Mouse (Mus musculus): ENCODE data around the gene Tmem72. TPM values are rescaled to one million over a fixed set of nuclear protein-coding genes. Genes with fewer than 3 reads are reported as not detected.
A peak's percentile ranks its signal among the peaks of the same experiment; 100 is the strongest.

The Tmem72 gene
- polyA plus RNA-seq, 1 experiment from 2014 or later: 0.06 TPM

DNA sequence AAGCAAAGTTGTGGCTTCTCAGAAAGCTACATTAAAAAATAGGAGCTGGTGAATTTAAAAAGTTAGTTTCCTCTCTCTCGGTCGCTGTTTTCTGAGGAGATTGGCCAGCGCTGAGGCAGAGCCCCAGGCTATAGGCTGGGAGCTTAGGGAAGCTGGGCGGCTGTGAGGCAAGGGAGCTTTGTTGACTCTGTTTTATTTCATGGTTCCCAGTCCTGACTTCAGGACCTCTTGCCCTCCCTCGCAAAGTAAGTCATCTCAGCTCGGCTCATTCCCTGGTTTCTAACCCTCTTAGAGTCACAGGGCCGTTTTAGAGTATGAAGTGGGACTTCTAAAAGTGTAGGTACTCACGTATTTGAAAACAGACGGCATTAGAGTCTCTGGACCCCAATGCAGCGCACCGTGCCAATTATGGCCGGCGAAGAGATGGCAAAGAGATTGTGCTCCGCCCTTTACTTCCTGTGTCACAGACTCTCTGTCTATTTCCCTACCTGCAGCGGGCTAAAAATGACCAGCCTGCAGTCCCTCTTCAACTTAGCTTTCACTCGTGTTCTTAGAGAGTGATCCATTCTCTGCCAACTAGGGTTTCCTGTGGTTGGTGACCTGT is 42.3 kb downstream of the Tmem72 start:
- H3K4me1 ChIP-seq: peaks cover 49% of the 10 kb centered on the region
- no peak for DNase-seq (ENCODE audit: low spot score)
- WGBS: 23% methylated on average over 16 of the region's 16 CpGs

DNA sequence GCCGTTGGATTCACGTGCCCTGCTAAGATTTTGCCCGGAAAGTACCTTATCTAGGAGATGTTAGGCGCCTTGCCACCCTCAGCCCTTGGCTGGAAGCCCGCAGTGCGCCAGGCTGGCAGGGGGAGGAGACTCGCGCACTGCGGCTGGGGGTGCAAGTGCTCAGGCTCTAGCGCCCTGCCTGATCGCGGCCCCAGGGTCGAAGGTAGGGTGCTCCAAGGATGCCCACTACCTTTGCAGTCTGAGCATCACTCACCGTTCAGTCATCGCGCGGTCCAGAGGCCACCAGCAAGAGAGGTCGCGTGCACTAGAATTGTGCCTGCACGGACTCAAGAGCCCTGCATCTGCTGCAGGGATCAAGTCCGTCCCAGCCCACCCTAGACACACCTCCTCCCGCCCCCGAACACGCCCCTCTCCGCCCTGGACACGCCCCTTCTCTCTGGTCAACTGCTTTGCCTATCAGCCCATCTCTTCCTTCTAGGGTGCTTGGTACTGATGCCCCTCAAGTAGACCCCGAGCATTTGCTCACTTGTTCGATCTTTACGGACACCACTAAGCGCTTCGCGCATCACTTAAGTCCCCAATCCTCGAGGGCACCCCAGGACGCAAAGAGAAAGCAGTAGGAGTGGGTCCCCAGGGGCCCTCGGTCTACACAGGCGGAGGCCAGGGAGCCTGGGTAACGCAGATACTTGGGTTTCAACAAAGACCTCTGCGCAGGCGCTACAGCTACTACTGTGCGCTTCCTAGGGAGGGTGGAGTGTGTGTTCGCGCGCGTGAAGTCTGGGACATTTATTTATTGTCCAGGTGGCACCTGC is 43.0 kb downstream of the Tmem72 start, which contains the start of gene Rassf4:
Gene Rassf4 (minus strand): TSS at position 482 of the 812 bp plus-strand sequence.
- Histone ChIP-seq H3K36me3 (no peaks in the 10 kb centered on the region), H3K9me3 (replicated peaks) (no peaks in the 10 kb centered on the region), H3K4me1 (peaks cover 55% of the 10 kb centered on the region), H3K4me3 (peak within 1 kb of the TSS; percentile 55), H3K27ac (peak within 1 kb of the TSS; percentile 71), H3K27me3 (ENCODE audit: low read depth, poor library complexity, severe bottlenecking) (peaks cover 50% of the 10 kb centered on the region)
- WGBS: under 1% methylated on average over 44 of the region's 44 CpGs
- DNase-seq (ENCODE audit: low spot score): peak; percentile 93

More for the DNA sequence above, 42.3 kb downstream of the Tmem72 start:
- H3K27me3 ChIP-seq (ENCODE audit: low read depth, poor library complexity, severe bottlenecking): peaks cover 46% of the 10 kb centered on the region
- peak overlapping the region; percentile 55 for H3K4me3 ChIP-seq
- peak overlapping the region; percentile 71 for H3K27ac ChIP-seq
- H3K9me3 ChIP-seq (replicated peaks): no peaks in the 10 kb centered on the region
- no peaks in the 10 kb centered on the region for H3K36me3 ChIP-seq

DNA sequence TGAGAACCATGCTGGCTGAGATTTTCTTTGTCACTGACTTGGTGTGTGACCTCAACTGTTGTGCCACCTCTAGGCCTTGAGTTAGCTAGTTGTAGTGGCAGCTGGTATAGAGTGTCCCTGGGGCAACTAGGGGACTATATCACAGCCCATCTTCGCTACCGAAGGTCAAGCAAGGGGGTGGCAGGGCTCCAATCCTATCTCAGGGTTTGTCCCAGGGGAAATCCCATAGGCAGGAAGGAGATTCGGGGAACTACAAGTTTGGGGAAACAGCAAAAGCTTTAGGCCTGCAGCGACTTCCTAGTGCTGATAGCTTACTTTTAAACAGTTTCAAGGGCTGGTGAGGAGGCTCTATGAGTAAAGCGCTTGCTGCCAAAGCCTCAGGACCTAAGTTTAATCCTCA is 44.4 kb downstream of the Tmem72 start:
- Histone ChIP-seq H3K4me1 (peaks cover 59% of the 10 kb centered on the region), H3K4me3 (no peak overlapping the region), H3K9me3 (replicated peaks) (no peaks in the 10 kb centered on the region), H3K36me3 (no peaks in the 10 kb centered on the region), H3K27ac (no peak overlapping the region), H3K27me3 (ENCODE audit: low read depth, poor library complexity, severe bottlenecking) (peaks cover 50% of the 10 kb centered on the region)
- no peak for DNase-seq (ENCODE audit: low spot score)
- WGBS: 81% methylated on average over 5 of the region's 5 CpGs

DNA sequence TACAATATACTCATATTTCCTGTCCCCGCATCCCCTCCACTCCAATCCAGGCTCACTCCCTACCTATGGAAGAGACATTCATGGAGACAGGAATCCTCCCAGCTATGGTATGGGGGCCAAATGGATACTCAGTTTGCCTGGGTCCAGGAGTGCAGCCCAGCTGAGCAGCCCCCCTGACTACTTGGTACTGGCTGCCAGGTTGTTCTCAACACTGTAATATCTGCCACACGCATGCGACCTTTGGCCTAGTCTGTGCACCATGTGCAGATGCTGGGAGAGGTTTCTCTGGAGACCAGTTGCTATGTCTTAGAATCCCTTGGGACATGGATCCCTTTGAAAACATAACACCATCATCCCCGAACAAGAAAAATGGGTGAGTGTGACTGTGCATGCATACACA is 44.9 kb downstream of the Tmem72 start:
- no peak overlapping the region for H3K27ac ChIP-seq
- WGBS: 88% methylated on average over 4 of the region's 4 CpGs
- peaks cover 57% of the 10 kb centered on the region for H3K4me1 ChIP-seq
- no peaks in the 10 kb centered on the region for H3K36me3 ChIP-seq
- DNase-seq (ENCODE audit: low spot score): no peak
- H3K27me3 ChIP-seq (ENCODE audit: low read depth, poor library complexity, severe bottlenecking): peaks cover 50% of the 10 kb centered on the region
- no peaks in the 10 kb centered on the region for H3K9me3 ChIP-seq (replicated peaks)
- no peak overlapping the region for H3K4me3 ChIP-seq

DNA sequence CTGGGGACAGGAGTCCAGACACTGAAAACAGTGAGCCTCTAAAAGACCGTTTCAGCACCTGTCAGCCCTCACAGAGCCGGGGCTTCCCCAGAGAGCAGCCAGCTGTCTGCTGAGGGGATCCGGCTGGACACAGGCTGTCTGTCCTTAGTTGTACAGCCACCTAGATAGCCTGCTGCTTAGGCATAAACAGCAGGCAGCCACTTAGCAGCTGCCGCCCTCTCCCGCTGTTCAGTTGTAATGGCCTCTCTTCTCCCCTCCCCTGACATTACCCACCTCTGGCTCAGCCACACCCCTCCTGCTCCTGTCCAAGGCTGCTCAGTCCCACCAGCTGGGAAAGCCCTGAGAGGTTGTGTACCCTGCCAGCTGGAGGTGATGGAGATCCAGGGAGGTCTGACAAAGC is 45.7 kb downstream of the Tmem72 start:
- 5% methylated on average over 5 of the region's 5 CpGs for WGBS
- H3K4me3 ChIP-seq: no peak overlapping the region
- no peak overlapping the region for H3K27ac ChIP-seq
- DNase-seq (ENCODE audit: low spot score): peak; percentile 38
- peaks cover 50% of the 10 kb centered on the region for H3K27me3 ChIP-seq (ENCODE audit: low read depth, poor library complexity, severe bottlenecking)
- H3K9me3 ChIP-seq (replicated peaks): no peaks in the 10 kb centered on the region
- H3K4me1 ChIP-seq: peaks cover 53% of the 10 kb centered on the region
- no peaks in the 10 kb centered on the region for H3K36me3 ChIP-seq

DNA sequence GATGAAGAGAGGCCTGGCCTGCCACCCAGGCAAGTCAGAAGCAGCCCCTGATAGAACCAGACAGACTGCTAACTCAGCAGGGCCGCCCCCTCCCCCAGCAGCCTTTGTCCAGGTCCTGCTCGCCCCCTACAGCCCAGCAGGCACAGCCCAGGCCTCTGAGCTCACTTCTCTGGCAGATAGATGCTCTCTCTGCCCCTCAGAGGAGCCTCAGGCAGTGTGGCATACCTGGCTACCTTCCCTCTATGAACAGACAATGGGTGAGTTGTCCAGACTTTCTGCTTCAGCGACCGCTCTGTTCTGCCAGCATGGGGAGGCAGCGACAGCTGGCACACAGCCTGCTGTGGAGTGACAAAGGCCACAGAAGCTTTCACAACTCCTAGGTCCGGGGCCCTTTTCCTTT is 46.6 kb downstream of the Tmem72 start:
- H3K27me3 ChIP-seq (ENCODE audit: low read depth, poor library complexity, severe bottlenecking): peaks cover 48% of the 10 kb centered on the region
- H3K9me3 ChIP-seq (replicated peaks): no peaks in the 10 kb centered on the region
- 42% methylated on average over 6 of the region's 6 CpGs for WGBS
- H3K36me3 ChIP-seq: no peaks in the 10 kb centered on the region
- H3K4me3 ChIP-seq: no peak overlapping the region
- peaks cover 53% of the 10 kb centered on the region for H3K4me1 ChIP-seq
- H3K27ac ChIP-seq: no peak overlapping the region
- no peak for DNase-seq (ENCODE audit: low spot score)

DNA sequence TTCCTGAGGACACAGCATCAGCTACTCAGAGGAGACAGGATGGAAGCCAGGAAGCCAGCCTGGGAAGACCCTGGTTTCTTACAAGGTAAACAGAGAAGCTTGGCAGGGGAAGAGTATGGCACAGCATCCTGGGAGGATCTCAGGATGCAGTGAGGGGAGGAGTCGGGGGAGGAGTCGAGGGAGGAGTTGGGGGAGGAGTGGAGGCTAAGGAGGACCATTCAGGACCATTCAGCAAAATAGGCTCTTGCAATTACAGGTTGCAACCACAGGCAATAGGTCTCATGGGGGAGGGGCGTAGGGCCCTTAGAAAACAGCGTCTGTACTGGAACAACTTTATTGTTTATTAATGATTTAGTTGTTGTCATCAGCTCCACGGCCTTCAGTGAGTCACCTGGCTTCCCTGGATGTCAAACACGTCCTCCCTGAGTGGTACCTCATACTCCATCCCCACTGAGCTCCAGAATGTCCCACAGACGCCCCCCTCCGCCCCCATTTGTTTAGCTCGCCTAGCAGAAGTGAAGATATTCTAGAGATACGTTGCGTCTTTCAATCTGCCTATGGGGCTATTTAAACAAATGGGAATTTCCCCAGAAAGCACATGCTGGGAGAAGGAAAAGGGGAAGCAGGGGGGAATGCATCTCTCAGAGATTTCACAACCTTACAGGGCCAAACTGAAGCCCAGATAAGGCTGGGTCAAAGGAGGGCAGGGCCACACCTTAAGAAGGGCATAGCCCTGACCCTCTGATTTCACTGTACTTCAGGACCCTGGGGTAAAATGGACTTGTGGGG is 47.8 kb downstream of the Tmem72 start:
- H3K9me3 ChIP-seq (replicated peaks): no peaks in the 10 kb centered on the region
- DNase-seq (ENCODE audit: low spot score): peak; percentile 35
- no peak overlapping the region for H3K4me3 ChIP-seq
- peaks cover 42% of the 10 kb centered on the region for H3K4me1 ChIP-seq
- 39% methylated on average over 11 of the region's 11 CpGs for WGBS
- H3K36me3 ChIP-seq: no peaks in the 10 kb centered on the region
- H3K27ac ChIP-seq: no peak overlapping the region
- H3K27me3 ChIP-seq (ENCODE audit: low read depth, poor library complexity, severe bottlenecking): peaks cover 44% of the 10 kb centered on the region

DNA sequence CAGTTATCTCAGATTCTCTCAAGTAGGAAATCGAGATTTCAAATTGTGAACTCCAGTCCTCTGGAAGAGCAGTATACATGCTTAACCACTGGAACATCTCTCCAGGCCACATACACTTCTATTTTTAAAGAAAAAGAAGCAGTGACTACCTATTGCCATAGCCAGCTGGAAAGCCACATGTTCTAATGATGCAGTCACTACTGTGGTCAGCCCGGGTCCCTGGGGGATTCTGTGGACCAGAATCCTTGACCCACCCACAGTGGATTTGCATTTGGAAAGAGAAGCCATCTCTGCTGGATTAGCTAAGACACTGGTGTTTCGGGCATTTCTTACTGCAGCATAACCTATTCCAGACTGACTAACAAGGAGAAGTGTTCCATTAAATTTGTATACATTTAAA is 49.3 kb downstream of the Tmem72 start:
- 80% methylated on average over 3 of the region's 3 CpGs for WGBS
- H3K4me1 ChIP-seq: peaks cover 31% of the 10 kb centered on the region
- H3K9me3 ChIP-seq (replicated peaks): no peaks in the 10 kb centered on the region

DNA sequence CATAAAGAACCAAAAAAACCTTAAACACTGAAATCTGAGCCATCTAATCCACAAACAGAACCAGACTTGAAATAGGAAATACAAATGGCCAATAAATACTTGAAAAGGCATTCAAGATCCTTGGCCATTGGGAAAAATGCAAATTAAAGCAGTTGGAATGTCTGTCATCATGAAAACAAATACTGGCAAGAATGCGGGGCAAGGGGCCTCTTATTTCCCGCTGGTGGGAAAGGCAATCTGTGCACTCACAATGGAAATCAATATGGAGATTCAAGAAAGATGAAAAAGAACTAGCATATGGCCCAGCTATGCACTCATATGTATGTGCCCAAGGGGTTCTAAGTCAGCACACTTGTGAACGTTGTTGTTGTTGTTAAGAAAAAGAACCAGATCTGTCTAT is 49.8 kb downstream of the Tmem72 start:
- WGBS: 79% methylated on average over 3 of the region's 3 CpGs
- peaks cover 29% of the 10 kb centered on the region for H3K27me3 ChIP-seq (ENCODE audit: low read depth, poor library complexity, severe bottlenecking)
- no peak overlapping the region for H3K27ac ChIP-seq
- no peak for DNase-seq (ENCODE audit: low spot score)
- H3K4me1 ChIP-seq: peaks cover 31% of the 10 kb centered on the region
- H3K36me3 ChIP-seq: no peaks in the 10 kb centered on the region
- H3K9me3 ChIP-seq (replicated peaks): no peaks in the 10 kb centered on the region
- no peak overlapping the region for H3K4me3 ChIP-seq

More for the DNA sequence above, 49.3 kb downstream of the Tmem72 start:
- Histone ChIP-seq H3K4me3 (no peak overlapping the region), H3K27me3 (ENCODE audit: low read depth, poor library complexity, severe bottlenecking) (peaks cover 34% of the 10 kb centered on the region), H3K36me3 (no peaks in the 10 kb centered on the region), H3K27ac (no peak overlapping the region)
- DNase-seq (ENCODE audit: low spot score): no peak

DNA sequence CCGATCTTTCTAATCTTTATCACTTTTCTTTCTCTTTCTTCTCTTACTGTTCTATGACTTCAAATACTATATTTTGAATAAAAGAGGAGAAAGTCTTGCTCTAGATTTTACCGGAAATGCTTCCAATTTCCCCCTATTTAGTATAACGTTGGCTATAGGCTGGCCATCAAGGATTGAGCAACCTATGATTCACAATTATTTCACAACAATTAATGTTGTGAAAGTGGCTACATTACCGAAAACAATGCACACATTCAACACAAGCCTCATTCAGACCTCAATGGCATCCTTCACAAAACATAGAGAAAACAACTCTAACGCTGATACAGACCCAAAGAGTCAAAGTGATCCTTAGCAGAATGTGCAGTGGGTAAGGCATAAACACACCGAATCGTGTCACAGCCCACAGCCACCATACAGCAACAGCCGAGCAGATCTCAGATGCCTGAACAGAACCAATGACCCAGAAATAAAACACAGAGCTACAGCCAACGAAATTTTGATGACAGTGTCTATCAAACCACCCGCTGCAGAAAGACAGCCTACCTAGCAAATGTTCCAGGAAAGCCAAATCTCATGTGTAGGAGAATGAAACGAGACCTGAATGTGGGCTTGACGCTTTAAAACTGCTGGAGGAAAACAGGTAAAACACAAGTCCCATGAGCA is 50.5 kb downstream of the Tmem72 start:
- Histone ChIP-seq H3K4me3 (no peak overlapping the region), H3K27me3 (ENCODE audit: low read depth, poor library complexity, severe bottlenecking) (peaks cover 22% of the 10 kb centered on the region), H3K36me3 (no peaks in the 10 kb centered on the region), H3K27ac (no peak overlapping the region), H3K9me3 (replicated peaks) (no peaks in the 10 kb centered on the region), H3K4me1 (peaks cover 24% of the 10 kb centered on the region)
- no peak for DNase-seq (ENCODE audit: low spot score)
- WGBS: 90% methylated on average over 12 of the region's 12 CpGs

DNA sequence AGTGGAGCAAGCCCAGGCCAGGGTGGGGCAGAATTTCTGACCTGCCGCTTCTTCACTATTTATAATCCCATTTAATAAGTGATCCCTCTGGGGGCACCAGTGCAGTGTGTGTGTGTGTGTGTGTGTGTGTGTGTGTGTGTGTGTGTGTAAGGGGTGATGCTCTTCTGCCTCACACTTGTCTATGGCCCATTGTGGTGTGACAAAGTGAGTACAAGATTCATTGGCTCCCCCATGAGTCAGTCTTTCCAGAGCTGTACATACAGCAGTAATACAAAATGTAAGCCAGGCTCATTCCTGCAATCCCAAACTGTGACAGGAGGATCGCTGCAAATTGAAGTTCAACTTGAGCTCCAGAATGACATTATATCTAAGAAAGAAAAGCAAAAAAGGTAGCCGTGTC is 51.9 kb downstream of the Tmem72 start:
- no peak for DNase-seq (ENCODE audit: low spot score)
- Histone ChIP-seq H3K27me3 (ENCODE audit: low read depth, poor library complexity, severe bottlenecking) (peaks cover 8% of the 10 kb centered on the region), H3K36me3 (no peaks in the 10 kb centered on the region), H3K4me3 (no peak overlapping the region), H3K9me3 (replicated peaks) (no peaks in the 10 kb centered on the region), H3K4me1 (peaks cover 11% of the 10 kb centered on the region; the same call in 1 of the 2 replicates), H3K27ac (no peak overlapping the region)
- 87% methylated on average over 3 of the region's 3 CpGs for WGBS

DNA sequence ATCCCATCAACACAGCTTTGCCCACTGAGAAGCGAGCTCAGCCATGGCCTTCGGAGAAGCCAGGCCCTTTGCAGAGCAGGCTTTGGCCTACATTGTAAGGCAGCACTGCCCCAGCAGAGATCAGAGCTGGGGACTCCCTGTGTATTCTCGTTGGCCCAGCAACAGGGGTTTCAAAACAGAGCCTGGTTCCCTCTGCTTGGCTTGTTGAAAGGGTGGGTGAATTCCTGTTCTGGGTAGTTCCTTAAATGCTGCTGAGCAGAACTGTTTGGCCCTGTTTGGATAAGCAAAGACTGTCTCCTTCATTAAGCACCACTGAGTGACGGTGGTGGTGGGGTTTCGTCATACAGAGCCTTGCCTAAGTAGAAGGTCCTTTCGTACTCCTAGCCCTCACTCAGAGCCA is 52.7 kb downstream of the Tmem72 start:
- H3K4me1 ChIP-seq: peaks cover 8% of the 10 kb centered on the region; the same call in 1 of the 2 replicates
- H3K27ac ChIP-seq: no peak overlapping the region
- WGBS: 80% methylated on average over 6 of the region's 6 CpGs
- no peaks in the 10 kb centered on the region for H3K36me3 ChIP-seq
- H3K9me3 ChIP-seq (replicated peaks): no peaks in the 10 kb centered on the region
- no peak overlapping the region for H3K4me3 ChIP-seq
- peaks cover under 1% of the 10 kb centered on the region; the same call in 1 of the 2 replicates for H3K27me3 ChIP-seq (ENCODE audit: low read depth, poor library complexity, severe bottlenecking)
- no peak for DNase-seq (ENCODE audit: low spot score)
